Mouse (Mus musculus): Measurements from ENCODE around the gene Gm8909.

- TF ChIP-seq CTCF (IDR thresholded peaks at IDR 0.05; ENCODE audit: low read depth) (peak; percentile 65), EP300 (IDR thresholded peaks at IDR 0.05; ENCODE audit: low read depth) (no peak)
These were observed 30.0 kb upstream of the Gm8909 start for GRCm38 (mm10) chr17:36198317-36198716.
